Mouse (Mus musculus) forebrain, postnatal 0 days (tissue): ENCODE results near the gene Kank1. TPM values are rescaled to one million over a fixed set of nuclear protein-coding genes. Genes with fewer than 3 reads are reported as not detected.

Experiments used
- ATAC-seq: fragments of 200-750 bp; cut with Nextera tagmentation; 2 replicates; pipeline ENCODE4 v1.8.0; 2017; ENCODE audit warnings: mild to moderate bottlenecking, moderate library complexity
- DNase-seq: peaks from one replicate; pipeline ENCODE4 v3.0.0-alpha.2; 2015
- H3K27ac ChIP-seq: fragments of 300-500 bp; sonication (generic); 2 replicates; pipeline ENCODE4 v1.5.1; 2014; ENCODE audit warnings: low read depth, mild to moderate bottlenecking, antibody characterized with exemption, low read length, moderate library complexity, mixed read lengths
- H3K27me3 ChIP-seq: fragments of 300-500 bp; sonication (generic); 2 replicates; pipeline ENCODE4 v1.6.1; 2014; ENCODE audit warnings: mild to moderate bottlenecking, low read length, mixed read lengths; ENCODE audit not compliant: insufficient read depth
- H3K36me3 ChIP-seq: fragments of 300-500 bp; sonication (generic); 2 replicates; pipeline ENCODE4 v1.6.1; 2014; ENCODE audit warnings: mild to moderate bottlenecking, moderate library complexity; ENCODE audit not compliant: insufficient read depth
- H3K4me1 ChIP-seq: fragments of 300-500 bp; sonication (generic); 2 replicates; pipeline ENCODE4 v1.6.1; 2014; ENCODE audit warnings: antibody characterized with exemption; ENCODE audit not compliant: insufficient read depth
- H3K4me2 ChIP-seq: fragments of 300-500 bp; sonication (generic); 2 replicates; pipeline ENCODE4 v1.6.1; 2014; ENCODE audit warnings: low read depth, mild to moderate bottlenecking, moderate library complexity
- H3K4me3 ChIP-seq: fragments of 300-500 bp; sonication (generic); 2 replicates; pipeline ENCODE4 v1.5.1; 2014; ENCODE audit warnings: low read depth, low read length, mixed read lengths
- H3K9ac ChIP-seq: fragments of 300-500 bp; sonication (generic); 2 replicates; pipeline ENCODE4 v1.6.1; 2014; ENCODE audit warnings: mild to moderate bottlenecking
- H3K9me3 ChIP-seq: fragments of 300-500 bp; sonication (generic); 2 replicates; pipeline ENCODE4 v1.6.1; 2016; ENCODE audit warnings: low read length
- CTCF ChIP-seq: sonication (generic); IDR thresholded peaks from 2 replicates; pipeline ENCODE4 v1.5.1; 2016; ENCODE audit warnings: antibody characterized with exemption, control low read depth, low read depth
- WGBS: fragments of 180-500 bp; shearing (Covaris S2); extraction: QIAGEN DNeasy Blood & Tissue Kit; methylation state at CpG from one replicate; pipeline ENCODE4 v1.1.7; 2014; 5-methylcytosine and 5-hydroxymethylcytosine counted together
- polyA plus RNA-seq: library from polyadenylated mRNA; unstranded; fragments of >200 nt; fragmentation: Nextera tagmentation; extraction: Ambion mirVana; gene quantifications from 2 replicates; pipeline ENCODE4 v1.2.1, GENCODE M21; 2015
- total RNA-seq: library from RNA; depleted of rRNA; stranded (reverse); fragments of >200 nt; gene quantifications from 2 replicates; pipeline ENCODE4 v1.2.3, GENCODE M21; 2014

The Kank1 gene
- total and polyA plus RNA-seq, 2 experiments from 2014 or later = 3.9 to 10.8 TPM

GRCm38 (mm10) chr19:25445054-25445453 is 208.3 kb downstream of the Kank1 start:
- Histone ChIP-seq H3K27ac (no peak overlapping the region), H3K9me3 (no peaks in the 10 kb centered on the region), H3K36me3 (no peaks in the 10 kb centered on the region), H3K4me3 (no peak overlapping the region), H3K4me2 (no peak overlapping the region), H3K9ac (no peak overlapping the region), H3K4me1 (no peaks in the 10 kb centered on the region), H3K27me3 (no peaks in the 10 kb centered on the region)
- 23% methylated on average over 7 of the region's 7 CpGs for WGBS
- ATAC-seq (peak; percentile 55; the same call in 1 of the 2 replicates), DNase-seq (peak; percentile 88)
- peak; percentile 94 for TF ChIP-seq CTCF

GRCm38 (mm10) chr19:25445842-25446241 is 209.1 kb downstream of the Kank1 start:
- no peak for ATAC-seq

DNA sequence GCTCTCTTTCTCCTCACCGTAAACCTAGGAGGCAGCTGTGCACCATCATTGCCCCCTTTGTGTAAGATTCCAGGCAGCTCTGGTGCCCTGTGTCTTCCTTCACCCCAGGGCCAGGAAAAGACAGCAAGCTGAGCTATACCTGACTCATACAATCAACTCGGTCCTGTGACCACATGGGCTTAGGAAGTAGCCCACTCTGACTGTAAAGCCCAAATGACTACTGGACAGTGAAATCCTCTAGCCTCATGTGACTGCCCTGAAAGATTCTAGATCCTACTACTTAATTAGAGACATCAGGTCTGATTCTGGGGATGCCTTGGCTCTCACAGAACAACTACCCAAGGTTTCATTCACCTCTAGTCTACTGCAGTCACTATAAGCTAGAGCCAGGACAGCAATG is 209.9 kb downstream of the Kank1 start:
- Histone ChIP-seq H3K27me3 (no peaks in the 10 kb centered on the region), H3K4me3 (no peak overlapping the region), H3K4me2 (no peak overlapping the region), H3K4me1 (no peaks in the 10 kb centered on the region), H3K9me3 (no peaks in the 10 kb centered on the region), H3K27ac (no peak overlapping the region), H3K9ac (no peak overlapping the region), H3K36me3 (no peaks in the 10 kb centered on the region)
- no peak for TF ChIP-seq CTCF
- 88% methylated on average over 2 of the region's 2 CpGs for WGBS
- DNase-seq = no peak
- ATAC-seq = no peak

More at GRCm38 (mm10) chr19:25445842-25446241, 209.1 kb downstream of the Kank1 start:
- DNase-seq = no peak
- no peak overlapping the region for H3K4me2 ChIP-seq
- no peaks in the 10 kb centered on the region for H3K4me1 ChIP-seq
- no peaks in the 10 kb centered on the region for H3K27me3 ChIP-seq
- H3K9me3 ChIP-seq = no peaks in the 10 kb centered on the region
- no peak for TF ChIP-seq CTCF
- H3K4me3 ChIP-seq = no peak overlapping the region
- H3K9ac ChIP-seq = no peak overlapping the region
- 62% methylated on average over 8 of the region's 8 CpGs for WGBS
- H3K36me3 ChIP-seq = no peaks in the 10 kb centered on the region
- H3K27ac ChIP-seq = no peak overlapping the region

DNA sequence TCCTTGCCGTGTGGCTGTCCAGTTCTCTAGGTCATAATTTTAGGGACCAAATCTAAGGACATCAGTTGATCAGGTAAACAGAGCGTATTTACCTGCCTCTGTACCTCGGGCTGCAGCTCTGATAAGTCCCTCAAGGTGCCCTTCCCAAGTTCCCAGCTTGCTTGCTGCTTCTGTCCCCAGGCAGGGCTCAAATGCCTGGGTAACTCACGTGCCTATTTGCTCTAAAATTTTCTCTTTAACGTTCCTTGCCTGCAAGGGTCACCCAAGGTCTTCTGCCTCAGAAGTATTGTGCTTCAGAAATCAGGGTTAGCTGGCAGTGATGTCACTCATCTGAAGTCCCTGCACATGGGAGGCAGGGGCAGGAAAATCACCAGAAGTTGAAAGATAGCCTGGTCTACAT is 210.6 kb downstream of the Kank1 start:
- WGBS = 68% methylated on average over 5 of the region's 5 CpGs
- Histone ChIP-seq H3K4me3 (no peak overlapping the region), H3K27me3 (no peaks in the 10 kb centered on the region), H3K4me1 (no peaks in the 10 kb centered on the region), H3K27ac (no peak overlapping the region), H3K4me2 (no peak overlapping the region), H3K9me3 (no peaks in the 10 kb centered on the region), H3K36me3 (no peaks in the 10 kb centered on the region), H3K9ac (no peak overlapping the region)
- ATAC-seq = no peak
- no peak for TF ChIP-seq CTCF
- no peak for DNase-seq

- Histone ChIP-seq H3K4me1 (no peaks in the 10 kb centered on the region), H3K4me3 (no peak overlapping the region), H3K9me3 (no peaks in the 10 kb centered on the region), H3K9ac (no peak overlapping the region), H3K27me3 (no peaks in the 10 kb centered on the region), H3K27ac (no peak overlapping the region), H3K36me3 (no peaks in the 10 kb centered on the region), H3K4me2 (no peak overlapping the region)
- 52% methylated on average over 11 of the region's 11 CpGs for WGBS
- TF ChIP-seq CTCF = peak; percentile 76
- DNase-seq (peak; percentile 54), ATAC-seq (no peak)
Observed at GRCm38 (mm10) chr19:25450869-25451629, 214.3 kb downstream of the Kank1 start.

- Histone ChIP-seq H3K9me3 (no peaks in the 10 kb centered on the region), H3K36me3 (no peaks in the 10 kb centered on the region), H3K9ac (no peak overlapping the region), H3K4me3 (no peak overlapping the region), H3K4me2 (no peak overlapping the region), H3K27ac (no peak overlapping the region), H3K27me3 (no peaks in the 10 kb centered on the region), H3K4me1 (no peaks in the 10 kb centered on the region)
- no peak for TF ChIP-seq CTCF
- WGBS = 81% methylated on average over 5 of the region's 5 CpGs
- ATAC-seq (no peak), DNase-seq (no peak)
Observed at GRCm38 (mm10) chr19:25453146-25453545, 216.4 kb downstream of the Kank1 start.

- no peaks in the 10 kb centered on the region for H3K36me3 ChIP-seq
- H3K9ac ChIP-seq = no peak overlapping the region
- H3K4me2 ChIP-seq = no peak overlapping the region
- no peaks in the 10 kb centered on the region for H3K4me1 ChIP-seq
- no peak overlapping the region for H3K27ac ChIP-seq
- no peak for TF ChIP-seq CTCF
- WGBS = 96% methylated on average over 8 of the region's 8 CpGs
- H3K27me3 ChIP-seq = no peaks in the 10 kb centered on the region
- ATAC-seq (no peak), DNase-seq (no peak)
- H3K9me3 ChIP-seq = no peaks in the 10 kb centered on the region
- no peak overlapping the region for H3K4me3 ChIP-seq
Observed at GRCm38 (mm10) chr19:25460760-25461159, 224.0 kb downstream of the Kank1 start.
